Mouse (Mus musculus): ENCODE measurements at regions not wholly inside any gene's neighbourhood (a gene's known extent, or its start where the extent isn't known, plus 50 kb on each side); places are given as distances from the start of the nearest gene placed in this dataset.

- no peak for TF ChIP-seq MAFK (IDR thresholded peaks at IDR 0.05; ENCODE audit: insufficient read depth, low read depth, low read length)
- TF ChIP-seq ZNF384 (IDR thresholded peaks at IDR 0.05; ENCODE audit: low read depth, low read length), result no peak
These were observed 588.2 kb downstream of the Insc start for GRCm38 (mm10) chr7:115331698-115332097.

Measured in ES-E14 (cell line).